Mouse (Mus musculus) MEL (cell line): ENCODE data around the gene Trp53bp1. TPM values are rescaled to one million over a fixed set of nuclear protein-coding genes. Genes with fewer than 3 reads are reported as not detected.

ENCODE experiments used
- DNase-seq: peaks from one replicate; pipeline ENCODE4 v3.0.0; 2011; ENCODE audit warnings: low read depth, low spot score
- H3K27ac ChIP-seq: 2 replicates; pipeline ENCODE4 v1.5.1; 2012; ENCODE audit warnings: low read depth, mild to moderate bottlenecking, control low read depth, low read length, moderate library complexity; ENCODE audit not compliant: control insufficient read depth
- H3K27me3 ChIP-seq, 2 experiments: fragments of 150-350 bp in 1 of 2; sonication (generic) in 1 of 2; 2 replicates each; pipeline ENCODE4 v1.6.1; 2012; ENCODE audit warnings: low read length in 2 of 2, mild to moderate bottlenecking in 2 of 2, improper control_type of control experiment in 1 of 2, moderate library complexity in 1 of 2; ENCODE audit not compliant: insufficient read depth in 2 of 2, control insufficient read depth in 1 of 2
- H3K36me3 ChIP-seq, 2 experiments: 2 replicates each; pipeline ENCODE4 v1.6.1; 2012 to 2014; ENCODE audit warnings: low read length in 2 of 2, improper control_type of control experiment in 1 of 2, inconsistent platforms in 1 of 2, mild to moderate bottlenecking in 1 of 2; ENCODE audit not compliant: insufficient read depth in 2 of 2, control insufficient read depth in 1 of 2
- H3K4me1 ChIP-seq, 2 experiments: fragments of 150-350 bp in 1 of 2; sonication (generic) in 1 of 2; 2 replicates each; pipeline ENCODE4 v1.6.1; 2012; ENCODE audit warnings: low read length in 2 of 2, improper control_type of control experiment in 1 of 2, mild to moderate bottlenecking in 1 of 2; ENCODE audit not compliant: insufficient read depth in 2 of 2, control insufficient read depth in 1 of 2
- H3K4me3 ChIP-seq, 2 experiments: fragments of 150-350 bp in 1 of 2; sonication (generic) in 1 of 2; 2 replicates each; pipeline ENCODE4 v1.5.1; 2012; ENCODE audit warnings: low read depth in 2 of 2, low read length in 2 of 2, mild to moderate bottlenecking in 2 of 2, moderate library complexity in 2 of 2, control low read depth in 1 of 2, improper control_type of control experiment in 1 of 2; ENCODE audit not compliant: control insufficient read depth in 1 of 2, insufficient read depth in 1 of 2
- H3K79me2 ChIP-seq: 2 replicates; pipeline ENCODE4 v1.6.1; 2012; ENCODE audit warnings: mild to moderate bottlenecking, low read length, moderate library complexity; ENCODE audit not compliant: control insufficient read depth, poor library complexity, insufficient read depth
- H3K9ac ChIP-seq: 2 replicates; pipeline ENCODE4 v1.6.1; 2012; ENCODE audit warnings: low read depth, mild to moderate bottlenecking, control low read depth, low read length, moderate library complexity; ENCODE audit not compliant: control insufficient read depth, poor library complexity, severe bottlenecking
- H3K9me3 ChIP-seq: fragments of 150-350 bp; sonication (generic); replicated peaks from 2 replicates; pipeline ENCODE4 v1.6.1; 2012; ENCODE audit warnings: mild to moderate bottlenecking, low read length, improper control_type of control experiment, moderate library complexity; ENCODE audit not compliant: insufficient read depth
- CHD1 ChIP-seq: IDR thresholded peaks from 2 replicates; pipeline ENCODE4 v1.6.1; 2012; ENCODE audit warnings: low read depth, mild to moderate bottlenecking, inconsistent platforms, low read length, improper control_type of control experiment
- CHD2 ChIP-seq: IDR thresholded peaks from 2 replicates; pipeline ENCODE4 v1.6.1; 2011; ENCODE audit warnings: low read length, improper control_type of control experiment
- E2F4 ChIP-seq: IDR thresholded peaks from 2 replicates; pipeline ENCODE4 v1.6.1; 2011; ENCODE audit warnings: low read depth, low read length, improper control_type of control experiment, borderline replicate concordance
- ELF1 ChIP-seq: IDR thresholded peaks from 2 replicates; pipeline ENCODE4 v1.6.1; 2014; ENCODE audit warnings: low read depth, mild to moderate bottlenecking, inconsistent platforms, low read length, improper control_type of control experiment, moderate library complexity
- EP300 ChIP-seq, 2 experiments: IDR thresholded peaks; 2 replicates each; pipeline ENCODE4 v1.6.1; 2011; ENCODE audit warnings: improper control_type of control experiment in 2 of 2, low read length in 2 of 2, low read depth in 1 of 2, mild to moderate bottlenecking in 1 of 2
- ETS1 ChIP-seq: IDR thresholded peaks from 2 replicates; pipeline ENCODE4 v1.6.1; 2012; ENCODE audit warnings: low read depth, mild to moderate bottlenecking, inconsistent platforms, low read length, improper control_type of control experiment, moderate library complexity
- GABPA ChIP-seq: IDR thresholded peaks from 2 replicates; pipeline ENCODE4 v1.6.1; 2012; ENCODE audit warnings: low read depth, mild to moderate bottlenecking, inconsistent platforms, low read length, improper control_type of control experiment, moderate library complexity
- GATA1 ChIP-seq: IDR thresholded peaks from 2 replicates; pipeline ENCODE4 v1.6.1; 2011; ENCODE audit warnings: low read depth, low read length, improper control_type of control experiment
- HCFC1 ChIP-seq: IDR thresholded peaks from 2 replicates; pipeline ENCODE4 v1.6.1; 2012; ENCODE audit warnings: low read depth, mild to moderate bottlenecking, inconsistent platforms, low read length, improper control_type of control experiment, moderate library complexity
- JUND ChIP-seq: IDR thresholded peaks from 2 replicates; pipeline ENCODE4 v1.6.1; 2011; ENCODE audit warnings: low read depth, mild to moderate bottlenecking, improper control_type of control experiment, low read length
- KAT2A ChIP-seq: conservative IDR thresholded peaks from 2 replicates; pipeline ENCODE4 v1.6.1; 2012; ENCODE audit warnings: low read depth, low read length, improper control_type of control experiment, inconsistent platforms
- MAX ChIP-seq: IDR thresholded peaks from 2 replicates; pipeline ENCODE4 v1.6.1; 2011; ENCODE audit warnings: low read length, improper control_type of control experiment
- MAZ ChIP-seq: IDR thresholded peaks from 2 replicates; pipeline ENCODE4 v1.6.1; 2012; ENCODE audit warnings: low read depth, mild to moderate bottlenecking, inconsistent platforms, low read length, improper control_type of control experiment
- MXI1 ChIP-seq: IDR thresholded peaks from 2 replicates; pipeline ENCODE4 v1.6.1; 2011; ENCODE audit warnings: mild to moderate bottlenecking, low read depth, low read length, improper control_type of control experiment
- MYB ChIP-seq: IDR thresholded peaks from 2 replicates; pipeline ENCODE4 v1.6.1; 2011; ENCODE audit warnings: mild to moderate bottlenecking, low read depth, low read length, improper control_type of control experiment
- MYC ChIP-seq: IDR thresholded peaks from 2 replicates; pipeline ENCODE4 v1.6.1; 2011; ENCODE audit warnings: low read depth, mild to moderate bottlenecking, low read length, improper control_type of control experiment, moderate library complexity
- NELFE ChIP-seq: IDR thresholded peaks from 2 replicates; pipeline ENCODE4 v1.6.1; 2011; ENCODE audit warnings: low read depth, low read length, improper control_type of control experiment
- NRF1 ChIP-seq: IDR thresholded peaks from 2 replicates; pipeline ENCODE4 v1.6.1; 2014; ENCODE audit warnings: low read depth, mild to moderate bottlenecking, inconsistent platforms, low read length, improper control_type of control experiment, moderate library complexity; ENCODE audit not compliant: poor library complexity, insufficient read depth, severe bottlenecking
- POLR2AphosphoS2 ChIP-seq: IDR thresholded peaks from 2 replicates; pipeline ENCODE4 v1.6.1; 2011; ENCODE audit warnings: low read length, improper control_type of control experiment
- POLR2AphosphoS5 ChIP-seq: IDR thresholded peaks from 2 replicates; pipeline ENCODE4 v1.6.1; 2012; ENCODE audit warnings: low read depth, borderline replicate concordance, mild to moderate bottlenecking, inconsistent platforms, low read length, moderate library complexity, mixed read lengths
- RAD21 ChIP-seq: IDR thresholded peaks from 2 replicates; pipeline ENCODE4 v1.6.1; 2011; ENCODE audit warnings: mild to moderate bottlenecking, low read depth, low read length, improper control_type of control experiment
- RCOR1 ChIP-seq: IDR thresholded peaks from 2 replicates; pipeline ENCODE4 v1.6.1; 2012; ENCODE audit warnings: low read depth, mild to moderate bottlenecking, inconsistent platforms, low read length, improper control_type of control experiment
- SMC3 ChIP-seq: IDR thresholded peaks from 2 replicates; pipeline ENCODE4 v1.6.1; 2011; ENCODE audit warnings: low read depth, low read length, improper control_type of control experiment
- TAL1 ChIP-seq: IDR thresholded peaks from 2 replicates; pipeline ENCODE4 v1.6.1; 2012; ENCODE audit warnings: mild to moderate bottlenecking, inconsistent platforms, low read length, moderate library complexity, mixed read lengths
- TBP ChIP-seq: IDR thresholded peaks from 2 replicates; pipeline ENCODE4 v1.8.0; 2011; ENCODE audit warnings: low read depth, low read length, improper control_type of control experiment
- TCF12 ChIP-seq: IDR thresholded peaks from 2 replicates; pipeline ENCODE4 v1.6.1; 2014; ENCODE audit warnings: low read depth, mild to moderate bottlenecking, inconsistent platforms, low read length, improper control_type of control experiment, moderate library complexity
- USF2 ChIP-seq, 2 experiments: IDR thresholded peaks; 2 replicates each; pipeline ENCODE4 v1.6.1; 2011 to 2012; ENCODE audit warnings: improper control_type of control experiment in 2 of 2, low read length in 2 of 2, borderline replicate concordance in 1 of 2, inconsistent platforms in 1 of 2, low read depth in 1 of 2, mild to moderate bottlenecking in 1 of 2; ENCODE audit not compliant: insufficient read depth in 1 of 2
- ZKSCAN1 ChIP-seq: IDR thresholded peaks from 2 replicates; pipeline ENCODE4 v1.6.1; 2012; ENCODE audit warnings: low read depth, mild to moderate bottlenecking, inconsistent platforms, low read length, improper control_type of control experiment, moderate library complexity
- polyA plus RNA-seq, 2 experiments: library from polyadenylated mRNA; stranded (reverse) in 1 of 2; unstranded in 1 of 2; fragments of >175 nt in 1 of 2; fragments of >200 nt in 1 of 2; gene quantifications; 2 replicates each; pipeline versions ENCODE4 v1.2.1 to v1.2.4; 2012; ENCODE audit warnings: low replicate concordance in 2 of 2, low read depth in 1 of 2; ENCODE audit not compliant: insufficient read length in 2 of 2, insufficient read depth in 1 of 2, missing spikeins in 1 of 2
- total RNA-seq: library from RNA; depleted of rRNA; stranded (reverse); fragments of 300-350 nt; gene quantifications from 2 replicates; pipeline ENCODE4 v1.2.3, GENCODE M21; 2012

Gene Trp53bp1
- total and polyA plus RNA-seq, 3 experiments: 13.4 to 160 (median 37.3) TPM

GRCm38 (mm10) chr2:121170481-121170971 is 100.7 kb downstream of the Trp53bp1 start, which contains the start of gene Tubgcp4:
Gene Tubgcp4, plus strand, starts transcription at chr2:121170654.
- H3K4me1 ChIP-seq: peaks cover 0 to 10% of the 10 kb centered on the region in 2 experiments; a peak in 3 of 4 replicates
- no peak for TF ChIP-seq MYB
- TF ChIP-seq POLR2AphosphoS2: no peak; the same call in 1 of the 2 replicates
- no peak for TF ChIP-seq TAL1
- TF ChIP-seq MAZ: 0 out of 2 replicates have a peak, but pooled peaks have one; percentile 1
- TF ChIP-seq ETS1: 0 out of 2 replicates have a peak, but pooled peaks have one; percentile 16
- TF ChIP-seq EP300 (IDR thresholded peaks at IDR 0.05; ENCODE audit: low read depth in 1 of 2, low read length in 2 of 2): no peak
- peak; percentile 10; the same call in 1 of the 2 replicates for TF ChIP-seq MXI1
- 0 out of 2 replicates have a peak, but pooled peaks have one; percentile 17 for TF ChIP-seq ELF1
- TF ChIP-seq RAD21: no peak
- TF ChIP-seq CHD1: 0 out of 2 replicates have a peak, but pooled peaks have one; percentile 47
- TF ChIP-seq MAX: peak; percentile 24; the same call in 1 of the 2 replicates
- TF ChIP-seq MYC: no peak
- TF ChIP-seq POLR2AphosphoS5: no peak
- no peak for TF ChIP-seq RCOR1
- TF ChIP-seq KAT2A: no peak
- H3K27ac ChIP-seq: peak within 1 kb of the TSS; percentile 80
- peaks cover 29% of the 10 kb centered on the region for H3K79me2 ChIP-seq
- peak; percentile 70 for DNase-seq
- H3K4me3 ChIP-seq: peak within 1 kb of the TSS; percentile 95 to 99
- H3K27me3 ChIP-seq: no peaks in the 10 kb centered on the region
- no peaks in the 10 kb centered on the region for H3K9me3 ChIP-seq
- peaks cover 3 to 13% of the 10 kb centered on the region in 2 experiments; a peak in 3 of 4 replicates for H3K36me3 ChIP-seq
- peak within 1 kb of the TSS; percentile 95 for H3K9ac ChIP-seq

GRCm38 (mm10) chr2:121169902-121170301 is 101.3 kb downstream of the Trp53bp1 start:
- peak; percentile 53 for DNase-seq
- Histone ChIP-seq H3K27me3 (no peaks in the 10 kb centered on the region), H3K36me3 (peaks cover 3 to 13% of the 10 kb centered on the region in 2 experiments; a peak in 3 of 4 replicates), H3K27ac (peak overlapping the region; percentile 9; the same call in 1 of the 2 replicates), H3K4me1 (peaks cover 0 to 10% of the 10 kb centered on the region in 2 experiments; a peak in 3 of 4 replicates), H3K9ac (peak overlapping the region; percentile 88), H3K9me3 (no peaks in the 10 kb centered on the region), H3K4me3 (peak overlapping the region; percentile 95 to 99), H3K79me2 (peaks cover 29% of the 10 kb centered on the region)
- TF ChIP-seq USF2 (IDR thresholded peaks at IDR 0.05; ENCODE audit: borderline replicate concordance in 1 of 2, insufficient read depth in 1 of 2, low read depth in 1 of 2, low read length in 2 of 2) (no peak), SMC3 (no peak), TBP (no peak), NRF1 (no peak), ELF1 (no peak), CHD2 (no peak), NELFE (no peak), JUND (no peak), GABPA (no peak), MXI1 (no peak), GATA1 (no peak), POLR2AphosphoS2 (no peak), HCFC1 (no peak), RAD21 (no peak), ZKSCAN1 (no peak), TCF12 (no peak), E2F4 (no peak)
